11 mouse cellular contexts compared by ENCODE assay signal in the genomic region with DNA sequence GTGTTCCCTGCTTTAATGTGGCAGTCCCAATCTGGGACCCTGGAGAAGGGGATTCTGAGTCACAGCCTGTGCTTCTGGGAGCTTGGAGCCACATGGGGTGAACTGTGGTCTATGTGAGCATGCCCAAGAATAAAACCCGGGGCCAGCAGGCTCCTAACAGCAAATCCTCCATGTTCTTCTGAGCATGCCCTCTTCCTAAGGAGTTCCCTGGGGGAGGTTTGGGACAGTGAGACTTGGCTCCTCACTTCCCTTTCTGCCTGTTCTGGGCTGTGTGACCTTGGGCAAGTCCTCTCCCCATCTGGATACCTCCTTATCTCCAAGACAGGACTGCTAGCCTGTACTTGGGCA. TPM values are rescaled to one million over a fixed set of nuclear protein-coding genes. Genes with fewer than 3 reads are reported as not detected.
DNase-seq lines count a peak whose midpoint lies in the region; ATAC-seq and TF ChIP-seq lines count a peak whose summit lies in the region.
"Had no signal": no experiment of that assay in that cellular context is flagged by ENCODE, and none has a peak within 500 bp of the region (broad histone marks: within the 10 kb centered on the region; RNA-seq: fewer than 3 reads in every experiment).

No protein-coding gene starts in this region.

- H3K4me1 ChIP-seq in heart, embryonic 10.5 days: peaks cover 95% of the 10 kb centered on the region
- peaks cover 88% of the 10 kb centered on the region for H3K4me1 ChIP-seq in lung, embryonic 16.5 days (replicated peaks; ENCODE audit: control insufficient read depth, insufficient read depth, low read length)
- H3K4me1 ChIP-seq in intestine, postnatal 0 days (replicated peaks; ENCODE audit: control insufficient read depth, insufficient read depth, low read length): peaks cover 31% of the 10 kb centered on the region
- H3K4me1 ChIP-seq in stomach, postnatal 0 days (replicated peaks; ENCODE audit: control insufficient read depth, insufficient read depth): peaks cover 30% of the 10 kb centered on the region

- ATAC-seq in lung, embryonic 16.5 days (ENCODE audit: low read depth): no peak
- ATAC-seq in intestine, postnatal 0 days: no peak
- ATAC-seq in stomach, postnatal 0 days (ENCODE audit: low FRiP score, low TSS enrichment): no peak
- ATAC-seq in erythroid progenitor cell, adult 5-6 weeks (replicated peaks; ENCODE audit: low FRiP score, poor library complexity, severe bottlenecking): no peak
- ATAC-seq: midbrain, embryonic 16.5 days had no signal

- 17% methylated on average over 1 of the region's 1 CpGs for WGBS in heart, embryonic 10.5 days
- 32% methylated on average over 1 of the region's 1 CpGs for WGBS in lung, embryonic 16.5 days
- 15% methylated on average over 1 of the region's 1 CpGs for WGBS in intestine, postnatal 0 days
- 29% methylated on average over 1 of the region's 1 CpGs for WGBS in stomach, postnatal 0 days

- TF ChIP-seq EP300 in stomach, postnatal 0 days (optimal IDR thresholded peaks at IDR 0.05): no peak

- no peaks in the 10 kb centered on the region for H3K9me3 ChIP-seq in heart, embryonic 10.5 days
- H3K9me3 ChIP-seq in lung, embryonic 16.5 days (ENCODE audit: control insufficient read depth, low read length): no peaks in the 10 kb centered on the region
- H3K9me3 ChIP-seq in intestine, postnatal 0 days (ENCODE audit: control insufficient read depth): no peaks in the 10 kb centered on the region
- no peaks in the 10 kb centered on the region for H3K9me3 ChIP-seq in stomach, postnatal 0 days (ENCODE audit: control insufficient read depth, low read length)

- no peak for TF ChIP-seq CTCF in intestine, postnatal 0 days (IDR thresholded peaks at IDR 0.05; ENCODE audit: low read depth)
- TF ChIP-seq CTCF in stomach, postnatal 0 days (IDR thresholded peaks at IDR 0.05; ENCODE audit: low read depth): no peak

- DNase-seq in heart, embryonic 10.5 days (ENCODE audit: low spot score): no peak
- DNase-seq in heart, adult 8-10 months (ENCODE audit: low spot score): no peak
- no peak for DNase-seq in lung, postnatal 10 days
- DNase-seq in stomach, postnatal 0 days (ENCODE audit: low spot score): no peak
- DNase-seq in thymus, postnatal 25 days: no peak

- H3K27me3 ChIP-seq in heart, embryonic 10.5 days (ENCODE audit: insufficient read depth, poor library complexity, severe bottlenecking): no peaks in the 10 kb centered on the region
- H3K27me3 ChIP-seq in lung, embryonic 16.5 days (ENCODE audit: control insufficient read depth, insufficient read depth, low read depth, low read length): no peaks in the 10 kb centered on the region
- H3K27me3 ChIP-seq in intestine, postnatal 0 days (replicated peaks; ENCODE audit: control insufficient read depth, insufficient read depth, low read length): no peaks in the 10 kb centered on the region
- no peaks in the 10 kb centered on the region for H3K27me3 ChIP-seq in stomach, postnatal 0 days (ENCODE audit: control insufficient read depth, insufficient read depth, low read length)

- peaks cover 10% of the 10 kb centered on the region; the same call in 1 of the 2 replicates for H3K36me3 ChIP-seq in heart, embryonic 10.5 days
- no peaks in the 10 kb centered on the region for H3K36me3 ChIP-seq in lung, embryonic 16.5 days (ENCODE audit: control insufficient read depth, insufficient read depth, low read length)
- no peaks in the 10 kb centered on the region for H3K36me3 ChIP-seq in intestine, postnatal 0 days (ENCODE audit: control insufficient read depth, insufficient read depth)
- H3K36me3 ChIP-seq in stomach, postnatal 0 days (ENCODE audit: control insufficient read depth, insufficient read depth, low read length): no peaks in the 10 kb centered on the region

- peak overlapping the region; percentile 36; the same call in 1 of the 2 replicates for H3K4me3 ChIP-seq in heart, embryonic 10.5 days
- H3K4me3 ChIP-seq in lung, embryonic 16.5 days (ENCODE audit: low read length): no peak overlapping the region
- no peak overlapping the region for H3K4me3 ChIP-seq in intestine, postnatal 0 days (ENCODE audit: low read depth, low read length)
- H3K4me3 ChIP-seq in stomach, postnatal 0 days (ENCODE audit: low read depth, low read length): no peak overlapping the region

- H3K4me2 ChIP-seq in lung, embryonic 16.5 days (ENCODE audit: low read depth, low read length): 0 out of 2 replicates have a peak overlapping the region, but pooled peaks have one; percentile 0
- peak overlapping the region; percentile 37 for H3K4me2 ChIP-seq in intestine, postnatal 0 days (replicated peaks; ENCODE audit: low read depth)
- H3K4me2 ChIP-seq in stomach, postnatal 0 days (replicated peaks; ENCODE audit: low read depth): no peak overlapping the region

- H3K9ac ChIP-seq in lung, embryonic 16.5 days (ENCODE audit: low read length): peak overlapping the region; percentile 25; the same call in 1 of the 2 replicates
- H3K9ac ChIP-seq in intestine, postnatal 0 days (ENCODE audit: low read depth, low read length): no peak overlapping the region
- H3K9ac ChIP-seq in stomach, postnatal 0 days (ENCODE audit: low read length): no peak overlapping the region

- H3K27ac ChIP-seq in heart, embryonic 10.5 days: peak overlapping the region; percentile 85
- H3K27ac ChIP-seq in lung, embryonic 16.5 days (ENCODE audit: low read length): peak overlapping the region; percentile 95
- no peak overlapping the region for H3K27ac ChIP-seq in intestine, postnatal 0 days (ENCODE audit: low read depth, low read length)
- H3K27ac ChIP-seq in stomach, postnatal 0 days (replicated peaks): peak overlapping the region; percentile 69

RNA-seq across cellular contexts. Expression of a gene that starts 12.4 kb away (rescaled TPM):
- polyA plus RNA-seq in heart, embryonic 10.5 days (2016; fragmentation: Nextera tagmentation; extraction: Ambion mirVana): 52.0 and 58.9 TPM in 2 replicates
- total RNA-seq in heart, adult 8-10 months (2022): 100 to 1,000 TPM; 124 to 205 (median 189) TPM
- 34.7 and 35.2 TPM in 2 replicates for polyA plus RNA-seq in lung, embryonic 16.5 days (2015; fragmentation: Nextera tagmentation; extraction: Ambion mirVana)
- 16.3 and 16.4 TPM in 2 replicates for polyA plus RNA-seq in intestine, postnatal 0 days (2015; fragmentation: Nextera tagmentation; extraction: Ambion mirVana)
- polyA plus RNA-seq in stomach, postnatal 0 days (2015; fragmentation: Nextera tagmentation; extraction: Ambion mirVana): 16.0 and 18.8 TPM in 2 replicates
- not detected in 2 replicates for total RNA-seq in erythroid progenitor cell, adult 5-6 weeks (2015; ENCODE audit: low replicate concordance)
- total RNA-seq in erythroid progenitor cell, adult 5-6 weeks (2017; ENCODE audit: low replicate concordance): 0.13 TPM in 1 of 2 replicates, not detected in the other

RNA-seq across cellular contexts. Expression of a gene that starts 27.9 kb away (rescaled TPM):
- not detected in 2 replicates for polyA plus RNA-seq in heart, embryonic 10.5 days (2016; fragmentation: Nextera tagmentation; extraction: Ambion mirVana)
- total RNA-seq in heart, adult 8-10 months (2022): not detected
- polyA plus RNA-seq in lung, embryonic 16.5 days (2015; fragmentation: Nextera tagmentation; extraction: Ambion mirVana): not detected in 2 replicates
- not detected in 2 replicates for polyA plus RNA-seq in intestine, postnatal 0 days (2015; fragmentation: Nextera tagmentation; extraction: Ambion mirVana)
- not detected in 2 replicates for polyA plus RNA-seq in stomach, postnatal 0 days (2015; fragmentation: Nextera tagmentation; extraction: Ambion mirVana)
- not detected in 2 replicates for total RNA-seq in erythroid progenitor cell, adult 5-6 weeks (2015; ENCODE audit: low replicate concordance)
- not detected in 2 replicates for total RNA-seq in erythroid progenitor cell, adult 5-6 weeks (2017; ENCODE audit: low replicate concordance)
- total RNA-seq: liver, adult 2 months had no signal
- polyA plus RNA-seq: liver, adult 2 months; midbrain, embryonic 16.5 days; spleen, adult 2 months had no signal

RNA-seq across cellular contexts. Expression of a gene that starts 50.6 kb away (rescaled TPM):
- polyA plus RNA-seq in heart, embryonic 10.5 days (2016; fragmentation: Nextera tagmentation; extraction: Ambion mirVana): not detected in 2 replicates
- total RNA-seq in heart, adult 8-10 months (2022): not detected
- polyA plus RNA-seq in lung, embryonic 16.5 days (2015; fragmentation: Nextera tagmentation; extraction: Ambion mirVana): not detected in 2 replicates
- 9.1 and 13.6 TPM in 2 replicates for polyA plus RNA-seq in intestine, postnatal 0 days (2015; fragmentation: Nextera tagmentation; extraction: Ambion mirVana)
- polyA plus RNA-seq in stomach, postnatal 0 days (2015; fragmentation: Nextera tagmentation; extraction: Ambion mirVana): 4.1 and 4.8 TPM in 2 replicates
- total RNA-seq in erythroid progenitor cell, adult 5-6 weeks (2015; ENCODE audit: low replicate concordance): not detected in 2 replicates
- total RNA-seq in erythroid progenitor cell, adult 5-6 weeks (2017; ENCODE audit: low replicate concordance): not detected in 2 replicates
- polyA plus RNA-seq: midbrain, embryonic 16.5 days had no signal
